Mouse (Mus musculus) stomach, embryonic 16.5 days (tissue): ENCODE data around the gene Chst1. TPM values are rescaled to one million over a fixed set of nuclear protein-coding genes. Genes with fewer than 3 reads are reported as not detected.

Source experiments
- ATAC-seq: fragments of 200-750 bp; cut with Nextera tagmentation; 2 replicates; pipeline ENCODE4 v1.8.0; 2017; ENCODE audit warnings: moderate number of reproducible peaks, moderate TSS enrichment; ENCODE audit not compliant: insufficient read depth, low FRiP score
- H3K27ac ChIP-seq: fragments of 300-500 bp; sonication (generic); 2 replicates; pipeline ENCODE4 v1.5.1; 2014; ENCODE audit warnings: low read length
- H3K27me3 ChIP-seq: fragments of 300-500 bp; sonication (generic); 2 replicates; pipeline ENCODE4 v1.6.1; 2014; ENCODE audit warnings: low read length, control low read depth, mixed read lengths; ENCODE audit not compliant: control insufficient read depth, insufficient read depth
- H3K36me3 ChIP-seq: fragments of 300-500 bp; sonication (generic); 2 replicates; pipeline ENCODE4 v1.6.1; 2014; ENCODE audit warnings: low read length; ENCODE audit not compliant: control insufficient read depth, insufficient read depth
- H3K4me1 ChIP-seq: fragments of 300-500 bp; sonication (generic); 2 replicates; pipeline ENCODE4 v1.6.1; 2014; ENCODE audit warnings: low read length, control low read depth, mixed read lengths; ENCODE audit not compliant: control insufficient read depth, insufficient read depth
- H3K4me2 ChIP-seq: fragments of 300-500 bp; sonication (generic); 2 replicates; pipeline ENCODE4 v1.6.1; 2014; ENCODE audit warnings: low read depth, low read length, mixed read lengths
- H3K4me3 ChIP-seq: fragments of 300-500 bp; sonication (generic); replicated peaks from 2 replicates; pipeline ENCODE4 v1.5.1; 2014; ENCODE audit warnings: mild to moderate bottlenecking, low read length
- H3K9ac ChIP-seq: fragments of 300-500 bp; sonication (generic); 2 replicates; pipeline ENCODE4 v1.6.1; 2014; ENCODE audit warnings: low read length
- H3K9me3 ChIP-seq: fragments of 300-500 bp; sonication (generic); replicated peaks from 2 replicates; pipeline ENCODE4 v1.6.1; 2016; ENCODE audit warnings: low read length, control low read depth; ENCODE audit not compliant: control insufficient read depth
- WGBS: fragments of 180-500 bp; shearing (Covaris S2); extraction: QIAGEN DNeasy Blood & Tissue Kit; methylation state at CpG from one replicate; pipeline ENCODE4 v1.1.7; 2014; 5-methylcytosine and 5-hydroxymethylcytosine counted together
- polyA plus RNA-seq: library from polyadenylated mRNA; unstranded; fragments of >200 nt; fragmentation: Nextera tagmentation; extraction: Ambion mirVana; gene quantifications from 2 replicates; pipeline ENCODE4 v1.2.1, GENCODE M21; 2015

The Chst1 gene
- polyA plus RNA-seq, 1 experiment from 2014 or later: 5.1 TPM

GRCm38 (mm10) chr2:92594929-92595730 is 4.4 kb upstream of the Chst1 start:
- Histone ChIP-seq H3K9ac (no peak overlapping the region), H3K4me2 (no peak overlapping the region), H3K9me3 (no peaks in the 10 kb centered on the region), H3K4me1 (no peaks in the 10 kb centered on the region), H3K27ac (no peak overlapping the region), H3K27me3 (no peaks in the 10 kb centered on the region), H3K36me3 (no peaks in the 10 kb centered on the region), H3K4me3 (no peak overlapping the region)
- 60% methylated on average over 11 of the region's 11 CpGs for WGBS
- ATAC-seq: no peak

- H3K9me3 ChIP-seq: no peaks in the 10 kb centered on the region
- 16% methylated on average over 7 of the region's 7 CpGs for WGBS
- no peak overlapping the region for H3K9ac ChIP-seq
- no peak overlapping the region for H3K4me3 ChIP-seq
- no peak for ATAC-seq
- H3K27me3 ChIP-seq: no peaks in the 10 kb centered on the region
- no peak overlapping the region for H3K27ac ChIP-seq
- no peaks in the 10 kb centered on the region for H3K4me1 ChIP-seq
- H3K36me3 ChIP-seq: no peaks in the 10 kb centered on the region
- no peak overlapping the region for H3K4me2 ChIP-seq
Measured at GRCm38 (mm10) chr2:92597291-92597690, 2.2 kb upstream of the Chst1 start.

GRCm38 (mm10) chr2:92598941-92599486 is 493 bp upstream of the Chst1 start:
- peak overlapping the region; percentile 63 for H3K4me3 ChIP-seq
- ATAC-seq: no peak
- H3K9me3 ChIP-seq: no peaks in the 10 kb centered on the region
- H3K27me3 ChIP-seq: peaks cover 4% of the 10 kb centered on the region; the same call in 1 of the 2 replicates
- 30% methylated on average over 9 of the region's 11 CpGs for WGBS
- H3K4me1 ChIP-seq: no peaks in the 10 kb centered on the region
- H3K9ac ChIP-seq: peak overlapping the region; percentile 72
- peak overlapping the region; percentile 93 for H3K4me2 ChIP-seq
- no peak overlapping the region for H3K27ac ChIP-seq
- no peaks in the 10 kb centered on the region for H3K36me3 ChIP-seq

DNA sequence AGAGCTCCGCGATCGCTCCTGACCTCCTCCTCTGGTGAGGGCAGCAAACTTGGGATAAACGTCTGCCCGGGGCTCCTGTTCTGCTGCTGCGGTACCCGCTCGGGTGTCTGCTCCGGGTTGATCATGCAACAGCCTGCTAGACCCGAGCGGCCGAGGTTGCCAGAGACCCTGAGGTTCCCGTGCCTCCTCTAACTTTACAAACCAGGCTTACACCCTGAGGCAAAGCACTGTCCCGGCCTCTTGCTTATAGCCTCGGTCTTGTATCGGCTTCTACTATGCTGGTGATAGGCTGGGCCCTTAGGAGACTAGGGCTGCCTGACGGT is 802 bp downstream of the Chst1 start:
- Histone ChIP-seq H3K36me3 (no peaks in the 10 kb centered on the region), H3K9ac (peak overlapping the region; percentile 72), H3K27ac (no peak overlapping the region; the same call in 1 of the 2 replicates), H3K4me2 (peak overlapping the region; percentile 93), H3K27me3 (peaks cover 4% of the 10 kb centered on the region; the same call in 1 of the 2 replicates), H3K4me1 (no peaks in the 10 kb centered on the region), H3K9me3 (no peaks in the 10 kb centered on the region), H3K4me3 (peak overlapping the region; percentile 63)
- ATAC-seq: no peak
- WGBS: 1% methylated on average over 17 of the region's 17 CpGs

DNA sequence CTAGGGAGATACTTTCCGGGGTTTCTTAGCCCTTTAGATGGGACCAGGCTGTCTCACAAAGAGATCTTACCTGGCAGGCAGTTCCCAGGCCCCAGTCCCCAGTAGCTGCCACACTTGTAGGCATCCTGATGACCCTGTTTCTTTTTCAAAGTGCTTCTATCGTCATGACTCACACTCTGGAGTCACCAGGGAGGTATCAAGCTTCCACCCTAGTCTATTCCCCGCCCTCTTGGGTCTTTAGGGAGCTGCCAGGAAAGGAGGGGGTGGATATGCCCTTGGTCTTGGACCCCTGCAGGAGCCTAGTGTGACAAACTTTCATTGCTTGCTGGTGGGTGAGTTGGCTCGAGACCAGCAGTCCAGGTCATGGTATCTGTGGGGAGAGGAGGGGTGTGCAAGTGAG is 1.7 kb downstream of the Chst1 start:
- peak overlapping the region; percentile 63; the same call in 1 of the 2 replicates for H3K4me3 ChIP-seq
- no peaks in the 10 kb centered on the region for H3K4me1 ChIP-seq
- no peak overlapping the region for H3K27ac ChIP-seq
- H3K27me3 ChIP-seq: peaks cover 4% of the 10 kb centered on the region; the same call in 1 of the 2 replicates
- H3K36me3 ChIP-seq: no peaks in the 10 kb centered on the region
- no peak overlapping the region for H3K9ac ChIP-seq
- no peaks in the 10 kb centered on the region for H3K9me3 ChIP-seq
- 48% methylated on average over 4 of the region's 4 CpGs for WGBS
- ATAC-seq: no peak
- H3K4me2 ChIP-seq: peak overlapping the region; percentile 93; the same call in 1 of the 2 replicates

DNA sequence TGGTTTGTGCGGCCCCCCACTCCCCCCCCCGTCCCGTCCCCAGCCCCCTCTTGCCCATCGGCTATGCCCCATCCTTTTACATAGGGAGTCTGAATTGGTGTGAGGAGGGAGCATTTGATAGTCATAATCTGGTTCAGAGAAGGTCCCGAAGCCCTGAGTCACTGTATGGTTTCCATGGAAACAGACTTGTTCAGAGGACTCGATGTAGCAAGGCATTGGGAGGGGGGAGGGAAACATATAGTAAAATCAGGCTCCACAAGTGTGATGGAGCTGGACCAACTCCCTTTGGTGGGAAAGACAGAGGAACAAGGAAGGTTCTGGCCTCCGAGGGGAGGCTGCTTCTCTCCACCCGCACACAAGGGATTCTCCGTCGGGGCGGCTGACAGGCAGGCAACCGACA is 2.6 kb downstream of the Chst1 start:
- no peak overlapping the region for H3K4me3 ChIP-seq
- ATAC-seq: no peak
- no peak overlapping the region for H3K27ac ChIP-seq
- no peaks in the 10 kb centered on the region for H3K9me3 ChIP-seq
- H3K27me3 ChIP-seq: peaks cover 4% of the 10 kb centered on the region; the same call in 1 of the 2 replicates
- no peaks in the 10 kb centered on the region for H3K36me3 ChIP-seq
- no peaks in the 10 kb centered on the region for H3K4me1 ChIP-seq
- 28% methylated on average over 12 of the region's 12 CpGs for WGBS
- no peak overlapping the region for H3K9ac ChIP-seq
- no peak overlapping the region for H3K4me2 ChIP-seq

DNA sequence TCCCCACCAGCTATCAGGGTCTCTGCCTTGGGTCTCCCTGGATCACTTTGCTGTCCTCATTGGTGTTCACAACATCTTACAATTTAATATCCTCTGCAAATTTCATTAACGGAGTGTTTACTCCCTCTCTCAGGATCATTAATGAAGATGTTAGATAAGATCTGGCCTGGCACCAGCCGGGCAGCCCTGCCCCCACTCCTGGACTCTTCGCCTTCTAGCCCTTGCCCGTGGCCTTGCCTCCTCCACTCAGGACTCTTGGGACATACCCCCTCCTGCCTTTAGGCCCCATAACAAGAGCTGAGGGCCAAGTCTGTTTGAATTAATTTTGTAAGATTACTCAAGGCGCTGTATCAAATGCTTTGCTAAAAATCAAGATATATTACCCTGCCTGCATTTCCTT is 4.1 kb downstream of the Chst1 start:
- H3K4me1 ChIP-seq: 0 out of 2 replicates have a peak, but pooled peaks cover 6% of the 10 kb centered on the region
- H3K27me3 ChIP-seq: peaks cover 4% of the 10 kb centered on the region; the same call in 1 of the 2 replicates
- no peak overlapping the region for H3K4me3 ChIP-seq
- no peak overlapping the region for H3K27ac ChIP-seq
- 66% methylated on average over 5 of the region's 5 CpGs for WGBS
- no peak overlapping the region for H3K9ac ChIP-seq
- H3K9me3 ChIP-seq: no peaks in the 10 kb centered on the region
- no peak for ATAC-seq
- no peak overlapping the region for H3K4me2 ChIP-seq
- H3K36me3 ChIP-seq: no peaks in the 10 kb centered on the region

- H3K4me2 ChIP-seq: no peak overlapping the region
- no peaks in the 10 kb centered on the region for H3K36me3 ChIP-seq
- 80% methylated on average over 5 of the region's 5 CpGs for WGBS
- peaks cover 4% of the 10 kb centered on the region; the same call in 1 of the 2 replicates for H3K27me3 ChIP-seq
- H3K9ac ChIP-seq: no peak overlapping the region
- H3K27ac ChIP-seq: no peak overlapping the region
- no peak overlapping the region for H3K4me3 ChIP-seq
- H3K4me1 ChIP-seq: 0 out of 2 replicates have a peak, but pooled peaks cover 6% of the 10 kb centered on the region
- no peaks in the 10 kb centered on the region for H3K9me3 ChIP-seq
- ATAC-seq: no peak
Measured at GRCm38 (mm10) chr2:92604565-92604964, 5.1 kb downstream of the Chst1 start.

- H3K9ac ChIP-seq: no peak overlapping the region
- H3K4me1 ChIP-seq: 0 out of 2 replicates have a peak, but pooled peaks cover 6% of the 10 kb centered on the region
- H3K36me3 ChIP-seq: no peaks in the 10 kb centered on the region
- WGBS: 48% methylated on average over 5 of the region's 5 CpGs
- no peak overlapping the region for H3K4me3 ChIP-seq
- H3K9me3 ChIP-seq: no peaks in the 10 kb centered on the region
- H3K27ac ChIP-seq: no peak overlapping the region
- H3K27me3 ChIP-seq: peaks cover 4% of the 10 kb centered on the region; the same call in 1 of the 2 replicates
- peak; percentile 55 for ATAC-seq
- H3K4me2 ChIP-seq: no peak overlapping the region
Measured at GRCm38 (mm10) chr2:92605995-92606394, 6.5 kb downstream of the Chst1 start.
